Mouse (Mus musculus) cerebellum, postnatal 14 days (tissue): ENCODE data around the gene Prelp.

Experiments used
- DNase-seq, 2 experiments: peaks; one replicate each; pipeline ENCODE4 v3.0.0; 2021; ENCODE audit warnings: mixed read lengths in 2 of 2

Gene Prelp

GRCm38 (mm10) chr1:133891489-133891888 lies 29.7 kb downstream of the Prelp start:
- DNase-seq: no peak

GRCm38 (mm10) chr1:133889949-133890598 lies 31.1 kb downstream of the Prelp start:
- no peak for DNase-seq

GRCm38 (mm10) chr1:133887538-133888250 lies 33.5 kb downstream of the Prelp start:
- no peak for DNase-seq

- peak; percentile 75 to 76 for DNase-seq
Observed at GRCm38 (mm10) chr1:133887044-133887443, 34.2 kb downstream of the Prelp start.

- no peak for DNase-seq
Observed at GRCm38 (mm10) chr1:133886431-133886830, 34.8 kb downstream of the Prelp start.

GRCm38 (mm10) chr1:133885811-133886210 lies 35.4 kb downstream of the Prelp start:
- no peak for DNase-seq

- DNase-seq: no peak
Observed at GRCm38 (mm10) chr1:133884746-133885145, 36.5 kb downstream of the Prelp start.

- DNase-seq: no peak
Observed at GRCm38 (mm10) chr1:133884090-133884489, 37.1 kb downstream of the Prelp start.

- DNase-seq: no peak
Observed at GRCm38 (mm10) chr1:133882283-133883217, 38.7 kb downstream of the Prelp start.

GRCm38 (mm10) chr1:133881813-133882212 lies 39.4 kb downstream of the Prelp start:
- no peak for DNase-seq

GRCm38 (mm10) chr1:133878825-133879423 lies 42.3 kb downstream of the Prelp start:
- no peak for DNase-seq

GRCm38 (mm10) chr1:133876936-133877335 lies 44.3 kb downstream of the Prelp start:
- DNase-seq: no peak

- DNase-seq: peak; percentile 66 to 77
Observed at GRCm38 (mm10) chr1:133873086-133873813, 48.0 kb downstream of the Prelp start.

- peak; percentile 77 to 84 for DNase-seq
Observed at GRCm38 (mm10) chr1:133871241-133871640, 50.0 kb downstream of the Prelp start.

GRCm38 (mm10) chr1:133869221-133869620 lies 52.0 kb downstream of the Prelp start:
- peak; percentile 69 to 84 for DNase-seq

- no peak for DNase-seq
Observed at GRCm38 (mm10) chr1:133863257-133863997, 57.8 kb downstream of the Prelp start.

- no peak for DNase-seq
Observed at GRCm38 (mm10) chr1:133861028-133861427, 60.2 kb downstream of the Prelp start.
